17 mouse cellular contexts compared by ENCODE assay signal in genomic region chr3:21961746-21962145, GRCm38 (mm10).
A peak's percentile ranks its signal among the peaks of the same experiment; 100 is the strongest.
DNase-seq lines count a peak whose midpoint lies in the region.
"Had no signal": no experiment of that assay in that cellular context is flagged by ENCODE, and none has a peak within 500 bp of the region (broad histone marks: within the 10 kb centered on the region; RNA-seq: fewer than 3 reads in every experiment).

No protein-coding gene starts in this region.

- no peaks in the 10 kb centered on the region for H3K27me3 ChIP-seq in heart, embryonic 10.5 days (ENCODE audit: insufficient read depth, poor library complexity, severe bottlenecking)
- H3K27me3 ChIP-seq: hindbrain, embryonic 12.5 days; limb, embryonic 13.5 days; neural tube, embryonic 15.5 days; Patski had no signal

- peaks cover 37% of the 10 kb centered on the region for H3K4me1 ChIP-seq in heart, embryonic 10.5 days
- peaks cover 23% of the 10 kb centered on the region for H3K4me1 ChIP-seq in brown adipose tissue, adult 24 weeks (ENCODE audit: control insufficient read depth, insufficient read depth, insufficient read length, low read length)

- no peak overlapping the region for H3K4me3 ChIP-seq in heart, embryonic 10.5 days
- H3K4me3 ChIP-seq in brown adipose tissue, adult 24 weeks (ENCODE audit: insufficient read depth, low read depth, low read length) = no peak overlapping the region
- H3K4me3 ChIP-seq: hindbrain, embryonic 12.5 days; limb, embryonic 13.5 days; midbrain, embryonic 10.5 days; neural tube, embryonic 15.5 days had no signal

- peak overlapping the region; percentile 22; the same call in 1 of the 2 replicates for H3K27ac ChIP-seq in heart, embryonic 10.5 days
- H3K27ac ChIP-seq in brown adipose tissue, adult 24 weeks (replicated peaks; ENCODE audit: low read depth, low read length) = peak overlapping the region; percentile 68
- H3K27ac ChIP-seq: hindbrain, embryonic 12.5 days; limb, embryonic 13.5 days; midbrain, embryonic 10.5 days; neural tube, embryonic 15.5 days had no signal

- 65% methylated on average over 5 of the region's 5 CpGs for WGBS in heart, embryonic 10.5 days

- DNase-seq in heart, embryonic 10.5 days (ENCODE audit: low spot score) = no peak
- DNase-seq in heart, adult 8-10 months (ENCODE audit: low spot score) = no peak
- DNase-seq in 416B (ENCODE audit: low read depth) = peak; percentile 65
- DNase-seq in naive thymus-derived CD4-positive, alpha-beta T cell, adult 2 months (ENCODE audit: low read depth) = peak; percentile 58
- DNase-seq in cerebellum, adult 11-12 months = no peak
- DNase-seq in layer of hippocampus, postnatal 10 days (ENCODE audit: low spot score in 2 of 2) = no peak
- DNase-seq in layer of hippocampus, adult 9-10 months (ENCODE audit: low spot score) = no peak
- DNase-seq: cerebellum, adult 9-10 months; kidney, adult 8-10 months; layer of hippocampus, adult 9-11 months; right cerebral cortex, postnatal 25 days had no signal

- no peaks in the 10 kb centered on the region for H3K36me3 ChIP-seq in heart, embryonic 10.5 days
- H3K36me3 ChIP-seq: hindbrain, embryonic 12.5 days; limb, embryonic 13.5 days; midbrain, embryonic 10.5 days; neural tube, embryonic 15.5 days had no signal

- no peaks in the 10 kb centered on the region for H3K9me3 ChIP-seq in heart, embryonic 10.5 days
- H3K9me3 ChIP-seq: hindbrain, embryonic 12.5 days; limb, embryonic 13.5 days; midbrain, embryonic 10.5 days; neural tube, embryonic 15.5 days had no signal

Comparison
In these comparisons a context has a peak if more than half of its experiments do, and no peak if none do; other contexts are left out.
1. DNase-seq: peak in 416B (single experiment) and naive thymus-derived CD4-positive, alpha-beta T cell, adult 2 months (single experiment); none in heart, embryonic 10.5 days (single experiment), heart, adult 8-10 months (single experiment), cerebellum, adult 11-12 months (single experiment), layer of hippocampus, postnatal 10 days (0 of 2) and layer of hippocampus, adult 9-10 months (single experiment).